Mouse (Mus musculus): Measurements from ENCODE around the gene Ggn. TPM values are rescaled to one million over a fixed set of nuclear protein-coding genes. Genes with fewer than 3 reads are reported as not detected.
A peak's percentile ranks its signal among the peaks of the same experiment; 100 is the strongest.

The Ggn gene
- total and polyA plus RNA-seq, 2 experiments from 2014 or later, result 0.41 to 0.73 TPM

GRCm38 (mm10) chr7:29155838-29156782, 13.9 kb upstream of the Ggn start, which contains the start of gene Fam98c:
Gene Fam98c, minus strand, starts transcription at chr7:29156234.
- ATAC-seq (peak; percentile 85), DNase-seq (ENCODE audit: low spot score) (peak; percentile 93)
- peak within 1 kb of the TSS; percentile 82 for H3K4me3 ChIP-seq (ENCODE audit: low read length)
- no peaks in the 10 kb centered on the region for H3K27me3 ChIP-seq (ENCODE audit: insufficient read depth, low read length)
- H3K4me2 ChIP-seq (ENCODE audit: low read depth, low read length), result peak within 1 kb of the TSS; percentile 92
- H3K9me3 ChIP-seq (ENCODE audit: low read length), result no peaks in the 10 kb centered on the region
- TF ChIP-seq CTCF (IDR thresholded peaks at IDR 0.05; ENCODE audit: low read depth), result peak; percentile 60
- peaks cover 4% of the 10 kb centered on the region; the same call in 1 of the 2 replicates for H3K36me3 ChIP-seq (ENCODE audit: insufficient read depth, low read length)
- 0 out of 2 replicates have a peak, but pooled peaks cover 3% of the 10 kb centered on the region for H3K4me1 ChIP-seq (ENCODE audit: insufficient read depth, low read length)
- peak within 1 kb of the TSS; percentile 80 for H3K9ac ChIP-seq (replicated peaks; ENCODE audit: low read length)
- WGBS, result 5% methylated on average over 52 of the region's 68 CpGs
- H3K27ac ChIP-seq, result peak within 1 kb of the TSS; percentile 92

- H3K4me3 ChIP-seq (ENCODE audit: low read length), result no peak overlapping the region
- WGBS, result 7% methylated on average over 5 of the region's 5 CpGs
- no peaks in the 10 kb centered on the region for H3K9me3 ChIP-seq (ENCODE audit: low read length)
- ATAC-seq (no peak), DNase-seq (ENCODE audit: low spot score) (peak; percentile 34)
- 0 out of 2 replicates have a peak, but pooled peaks cover 3% of the 10 kb centered on the region for H3K4me1 ChIP-seq (ENCODE audit: insufficient read depth, low read length)
- no peak overlapping the region for H3K27ac ChIP-seq
- H3K27me3 ChIP-seq (ENCODE audit: insufficient read depth, low read length), result no peaks in the 10 kb centered on the region
- peaks cover 12% of the 10 kb centered on the region; the same call in 1 of the 2 replicates for H3K36me3 ChIP-seq (ENCODE audit: insufficient read depth, low read length)
- no peak overlapping the region for H3K4me2 ChIP-seq (ENCODE audit: low read depth, low read length)
- no peak overlapping the region for H3K9ac ChIP-seq (replicated peaks; ENCODE audit: low read length)
- no peak for TF ChIP-seq CTCF (IDR thresholded peaks at IDR 0.05; ENCODE audit: low read depth)
Measured at GRCm38 (mm10) chr7:29158264-29158663, 11.7 kb upstream of the Ggn start.

DNA sequence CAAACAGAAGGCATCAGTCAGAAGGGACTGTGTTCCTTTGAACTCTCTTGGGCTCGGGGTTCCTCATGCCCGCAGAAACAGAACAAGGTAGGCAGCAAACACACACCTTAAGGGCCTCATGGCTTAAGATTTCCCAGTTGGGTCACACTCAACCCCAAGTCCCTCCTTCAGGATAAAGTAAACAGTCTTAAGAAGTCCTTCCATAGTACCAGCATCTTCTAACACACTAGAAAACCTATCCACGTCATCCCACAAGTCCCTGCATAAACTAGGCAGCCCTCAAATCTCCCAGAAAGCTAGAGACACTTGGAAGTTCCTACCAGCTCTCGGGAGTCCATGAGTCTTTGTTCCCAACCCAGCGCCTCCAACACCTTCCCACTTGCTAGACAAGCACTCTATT, 7.7 kb upstream of the Ggn start:
- Histone ChIP-seq H3K4me3 (ENCODE audit: low read length) (no peak overlapping the region), H3K9ac (replicated peaks; ENCODE audit: low read length) (no peak overlapping the region), H3K4me2 (ENCODE audit: low read depth, low read length) (no peak overlapping the region), H3K4me1 (ENCODE audit: insufficient read depth, low read length) (no peaks in the 10 kb centered on the region), H3K36me3 (ENCODE audit: insufficient read depth, low read length) (peaks cover 17% of the 10 kb centered on the region), H3K27me3 (ENCODE audit: insufficient read depth, low read length) (no peaks in the 10 kb centered on the region), H3K9me3 (ENCODE audit: low read length) (no peaks in the 10 kb centered on the region), H3K27ac (no peak overlapping the region)
- no peak for TF ChIP-seq CTCF (IDR thresholded peaks at IDR 0.05; ENCODE audit: low read depth)
- no peak for ATAC-seq
- no peak for DNase-seq (ENCODE audit: low spot score)
- WGBS, result 89% methylated on average over 5 of the region's 5 CpGs

- H3K27ac ChIP-seq, result no peak overlapping the region
- no peaks in the 10 kb centered on the region for H3K27me3 ChIP-seq (ENCODE audit: insufficient read depth, low read length)
- TF ChIP-seq CTCF (IDR thresholded peaks at IDR 0.05; ENCODE audit: low read depth), result no peak
- no peaks in the 10 kb centered on the region for H3K4me1 ChIP-seq (ENCODE audit: insufficient read depth, low read length)
- H3K9ac ChIP-seq (replicated peaks; ENCODE audit: low read length), result no peak overlapping the region
- no peak overlapping the region for H3K4me3 ChIP-seq (ENCODE audit: low read length)
- no peak for DNase-seq (ENCODE audit: low spot score)
- ATAC-seq, result no peak
- H3K9me3 ChIP-seq (ENCODE audit: low read length), result no peaks in the 10 kb centered on the region
- H3K4me2 ChIP-seq (ENCODE audit: low read depth, low read length), result no peak overlapping the region
- 32% methylated on average over 9 of the region's 9 CpGs for WGBS
- peaks cover 17% of the 10 kb centered on the region for H3K36me3 ChIP-seq (ENCODE audit: insufficient read depth, low read length)
Measured at GRCm38 (mm10) chr7:29162750-29163525, 7.1 kb upstream of the Ggn start.

DNA sequence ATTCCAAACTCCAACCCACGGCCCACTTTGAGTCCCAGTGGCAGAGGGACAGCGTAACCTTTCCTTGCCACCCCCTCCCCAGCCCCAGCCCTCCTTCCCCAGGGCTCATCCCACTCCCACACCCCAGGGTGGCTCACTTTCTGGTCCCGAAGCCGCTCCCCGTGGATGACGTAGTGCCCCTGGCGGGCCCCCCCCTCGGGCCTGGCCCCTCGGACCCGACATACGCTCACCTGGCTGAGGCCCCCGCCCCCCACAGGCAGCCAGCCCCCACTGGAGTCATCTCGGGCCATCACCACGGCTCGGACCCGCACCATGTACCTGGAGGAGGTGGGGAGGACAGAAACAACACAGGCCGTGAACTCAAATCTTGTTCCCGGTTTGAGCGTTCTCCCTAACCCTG, 2.4 kb upstream of the Ggn start:
- Histone ChIP-seq H3K9me3 (ENCODE audit: low read length) (no peaks in the 10 kb centered on the region), H3K4me3 (ENCODE audit: low read length) (peak overlapping the region; percentile 80), H3K27me3 (ENCODE audit: insufficient read depth, low read length) (peaks cover 10% of the 10 kb centered on the region; the same call in 1 of the 2 replicates), H3K4me1 (ENCODE audit: insufficient read depth, low read length) (peaks cover 12% of the 10 kb centered on the region), H3K4me2 (ENCODE audit: low read depth, low read length) (peak overlapping the region; percentile 83), H3K9ac (replicated peaks; ENCODE audit: low read length) (peak overlapping the region; percentile 78), H3K36me3 (ENCODE audit: insufficient read depth, low read length) (peaks cover 9% of the 10 kb centered on the region; the same call in 1 of the 2 replicates), H3K27ac (peak overlapping the region; percentile 92; the same call in 1 of the 2 replicates)
- no peak for DNase-seq (ENCODE audit: low spot score)
- no peak for TF ChIP-seq CTCF (IDR thresholded peaks at IDR 0.05; ENCODE audit: low read depth)
- ATAC-seq, result no peak
- 17% methylated on average over 19 of the region's 19 CpGs for WGBS

GRCm38 (mm10) chr7:29168121-29168695, 1.8 kb upstream of the Ggn start:
- DNase-seq (ENCODE audit: low spot score) (no peak), ATAC-seq (0 out of 2 replicates have a peak, but pooled peaks have one; percentile 1)
- Histone ChIP-seq H3K36me3 (ENCODE audit: insufficient read depth, low read length) (peaks cover 10% of the 10 kb centered on the region; the same call in 1 of the 2 replicates), H3K4me3 (ENCODE audit: low read length) (peak overlapping the region; percentile 80), H3K9ac (replicated peaks; ENCODE audit: low read length) (peak overlapping the region; percentile 78), H3K4me1 (ENCODE audit: insufficient read depth, low read length) (peaks cover 12% of the 10 kb centered on the region), H3K4me2 (ENCODE audit: low read depth, low read length) (peak overlapping the region; percentile 83), H3K9me3 (ENCODE audit: low read length) (no peaks in the 10 kb centered on the region), H3K27me3 (ENCODE audit: insufficient read depth, low read length) (peaks cover 15% of the 10 kb centered on the region; the same call in 1 of the 2 replicates), H3K27ac (peak overlapping the region; percentile 92)
- 3% methylated on average over 10 of the region's 10 CpGs for WGBS
- TF ChIP-seq CTCF (IDR thresholded peaks at IDR 0.05; ENCODE audit: low read depth), result no peak
